Mouse (Mus musculus) gastrocnemius, postnatal 14 days (tissue): ENCODE measurements around the gene Cenpb. TPM values are rescaled to one million over a fixed set of nuclear protein-coding genes. Genes with fewer than 3 reads are reported as not detected.

Experiments used
- DNase-seq: peaks from one replicate; pipeline ENCODE4 v3.0.0; 2021; ENCODE audit warnings: mixed read lengths
- intact Hi-C: fragments of 180-260 bp; cut with DNase I; formaldehyde crosslinking; loops from one replicate; pipeline ENCODE4 v1.15.1; 2025; ENCODE audit warnings: low total_unique reads
- total RNA-seq, 2 experiments: library from RNA; stranded (reverse); gene quantifications; 2 replicates each; pipeline ENCODE4 v1.2.3; 2021

Cenpb gene
- total RNA-seq, 2 experiments from 2014 or later = 49.6 to 50.8 TPM

DNA sequence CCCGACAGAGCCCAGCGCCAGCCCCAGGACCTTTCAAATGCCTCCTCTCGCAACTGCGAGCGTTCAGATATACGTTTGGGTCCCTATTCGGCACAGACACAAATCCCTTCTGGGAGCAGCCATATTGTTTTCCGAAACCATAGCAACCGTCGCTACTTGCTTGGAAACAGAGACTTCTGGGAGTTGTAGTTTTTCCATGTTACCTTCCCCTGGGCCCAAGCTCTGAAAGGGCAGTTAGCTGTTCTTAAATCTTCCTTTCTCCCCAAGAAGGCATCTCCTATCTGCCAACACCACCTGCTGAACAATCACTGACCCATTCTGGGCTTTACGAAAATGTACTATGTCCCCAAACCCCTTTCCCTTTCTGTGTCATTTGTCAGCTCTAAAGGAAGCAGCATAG is 5.2 kb downstream of the Cenpb start:
- DNase-seq = peak; percentile 19
- intact Hi-C loops = loop anchor here (10.0 kb wide), 1 partner anchor 80 kb away; no protein-coding TSS in a partner anchor

DNA sequence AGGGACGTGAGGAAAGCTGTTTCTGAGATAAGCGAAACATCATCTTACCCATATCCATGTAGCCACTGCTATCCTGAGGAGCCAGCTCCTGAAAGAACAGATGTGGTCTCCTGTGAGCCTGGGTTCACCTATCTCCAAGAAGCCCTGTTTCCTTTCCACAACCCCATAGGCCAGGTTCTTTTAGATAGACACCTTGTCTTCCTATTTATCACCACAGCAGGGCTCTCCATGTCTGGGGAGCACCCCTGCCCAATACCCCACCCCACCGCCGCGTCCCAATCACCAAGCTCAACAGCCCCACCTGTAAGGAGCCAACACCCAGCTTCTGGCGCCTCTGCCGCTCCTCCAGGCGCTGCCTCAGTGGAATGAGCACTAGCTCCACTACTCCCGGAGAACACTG is 7.5 kb downstream of the Cenpb start:
- no peak for DNase-seq
- intact Hi-C loops = loop anchor here (10.0 kb wide), 1 partner anchor 82 kb away; no protein-coding TSS in a partner anchor

- intact Hi-C loops = loop anchor here (10.0 kb wide), 1 partner anchor 83 kb away; no protein-coding TSS in a partner anchor
- peak; percentile 73 for DNase-seq
Observed at GRCm38 (mm10) chr2:131171401-131172104, 8.3 kb downstream of the Cenpb start.

DNA sequence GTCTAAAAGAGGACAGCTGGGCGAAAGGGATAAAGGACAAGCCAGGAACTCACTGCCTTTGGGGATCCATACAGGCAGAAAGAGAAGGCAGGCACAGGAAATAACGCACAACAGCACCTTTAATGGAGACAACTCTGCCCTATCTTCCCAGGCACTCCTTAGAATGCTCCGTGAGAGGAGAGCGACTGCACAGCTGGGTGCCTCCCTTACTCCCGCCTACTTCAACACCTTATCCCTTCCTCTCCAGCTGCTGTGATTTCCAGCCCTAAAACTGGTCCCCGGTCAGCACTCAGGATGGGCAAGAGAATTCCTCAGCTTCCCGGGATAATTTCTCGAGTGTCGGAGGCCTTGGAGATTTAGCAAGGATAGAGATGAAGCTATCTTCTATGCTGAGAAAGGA is 8.9 kb downstream of the Cenpb start:
- intact Hi-C loops = loop anchor here (10.0 kb wide), 1 partner anchor 84 kb away; no protein-coding TSS in a partner anchor
- DNase-seq = no peak

- DNase-seq = no peak
- intact Hi-C loops = no loop called here
Observed at GRCm38 (mm10) chr2:131168914-131169313, 11.0 kb downstream of the Cenpb start.

GRCm38 (mm10) chr2:131167984-131168383 is 11.9 kb downstream of the Cenpb start:
- intact Hi-C loops = no loop called here

GRCm38 (mm10) chr2:131166172-131166571 is 13.7 kb downstream of the Cenpb start:
- intact Hi-C loops = no loop called here
- no peak for DNase-seq

More at GRCm38 (mm10) chr2:131167984-131168383, 11.9 kb downstream of the Cenpb start:
- DNase-seq = no peak

- no peak for DNase-seq
- intact Hi-C loops = no loop called here
Observed at GRCm38 (mm10) chr2:131163924-131164323, 15.9 kb downstream of the Cenpb start.

DNA sequence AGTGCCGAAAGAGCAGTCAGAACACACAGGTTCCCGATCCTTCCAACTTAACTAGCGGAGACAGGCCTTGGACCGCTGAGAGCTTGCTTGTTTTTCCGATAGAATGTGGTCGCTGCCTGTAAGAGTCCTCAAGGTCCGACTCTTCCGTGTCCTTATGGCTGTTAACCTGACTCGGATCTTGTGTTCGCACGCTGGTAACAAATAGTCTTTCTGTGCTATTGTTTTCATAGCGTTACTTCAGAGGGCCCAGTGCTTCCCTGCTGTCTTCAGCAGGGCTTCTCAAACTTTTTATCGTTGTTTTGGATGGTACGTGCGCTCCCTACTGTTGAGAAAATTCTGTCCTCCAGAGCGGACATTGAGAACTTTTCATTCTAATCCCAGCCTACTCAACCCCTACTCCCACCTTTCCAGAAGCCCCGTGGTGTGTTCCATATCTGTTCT is 19.2 kb downstream of the Cenpb start:
- intact Hi-C loops = no loop called here
- DNase-seq = no peak

GRCm38 (mm10) chr2:131159938-131160581 is 19.8 kb downstream of the Cenpb start, which contains the start of gene 1700037H04Rik:
1700037H04Rik (minus strand) TSS chr2:131160081.
- peak; percentile 96 for DNase-seq
- intact Hi-C loops = loop anchor here (5.0 kb wide), 1 partner anchor 68 kb away; no protein-coding TSS in a partner anchor

DNA sequence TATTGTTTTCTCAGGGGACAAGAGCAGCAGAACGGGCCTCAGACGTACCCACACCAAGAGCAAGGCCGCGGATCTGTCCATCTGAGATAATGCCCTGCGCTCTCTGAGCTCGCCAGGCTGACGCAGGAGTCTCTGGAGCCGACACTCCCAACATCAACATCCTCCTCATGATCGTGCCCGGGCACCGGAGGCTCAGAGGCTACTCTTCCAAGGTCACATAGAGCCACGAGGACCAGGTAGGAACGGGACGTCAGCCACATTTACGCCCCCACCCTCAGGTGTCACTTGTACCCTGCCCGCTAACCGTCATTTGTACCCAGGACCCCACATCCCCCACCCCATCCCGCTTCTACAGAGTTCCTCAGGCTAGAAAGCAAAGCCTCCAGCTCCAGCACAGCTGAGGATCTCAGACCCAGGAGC is 20.4 kb downstream of the Cenpb start:
- intact Hi-C loops = loop anchor here (5.0 kb wide), 1 partner anchor 67 kb away; no protein-coding TSS in a partner anchor
- no peak for DNase-seq

GRCm38 (mm10) chr2:131156987-131157386 is 22.9 kb downstream of the Cenpb start:
- intact Hi-C loops = loop anchor here (5.0 kb wide), 1 partner anchor 65 kb away; no protein-coding TSS in a partner anchor
- no peak for DNase-seq

DNA sequence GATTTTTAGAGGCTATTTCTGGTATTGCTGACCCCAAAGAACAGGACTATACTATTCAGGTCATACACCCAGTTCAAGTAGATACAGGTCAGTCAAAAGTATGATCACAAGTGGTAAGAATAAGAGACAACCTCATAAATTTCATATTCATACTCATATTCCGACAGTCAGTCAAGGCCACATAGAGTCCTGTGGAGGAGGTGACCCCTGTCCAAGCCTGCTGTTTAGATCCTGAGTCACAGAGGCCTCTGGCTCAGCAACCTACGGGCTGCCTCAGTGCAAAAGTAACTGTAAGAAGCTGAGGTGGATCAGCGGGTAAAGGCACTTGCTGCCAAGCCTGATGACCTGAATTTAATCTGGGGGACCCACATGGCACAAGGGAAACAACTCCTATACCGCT is 25.8 kb downstream of the Cenpb start:
- intact Hi-C loops = no loop called here
- DNase-seq = no peak

GRCm38 (mm10) chr2:131152166-131152730 is 27.6 kb downstream of the Cenpb start:
- no peak for DNase-seq
- intact Hi-C loops = no loop called here

DNA sequence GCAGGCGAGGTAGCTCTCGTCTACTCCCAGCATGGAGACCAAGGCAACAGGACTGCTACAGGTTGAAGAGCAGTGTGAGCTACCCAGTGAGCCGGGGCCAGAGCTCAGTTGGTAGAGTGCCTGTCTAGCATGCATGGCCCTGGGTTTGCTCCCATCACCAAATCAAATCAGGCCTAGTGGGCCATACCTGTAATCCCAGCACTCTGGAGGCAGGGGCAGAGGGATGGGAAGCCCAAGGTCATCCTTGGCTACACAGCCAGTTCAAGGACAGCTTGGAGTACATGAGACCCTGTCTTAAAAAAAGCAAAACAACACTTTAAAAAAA is 30.7 kb downstream of the Cenpb start:
- intact Hi-C loops = no loop called here
- DNase-seq = no peak

- intact Hi-C loops = no loop called here
- no peak for DNase-seq
Observed at GRCm38 (mm10) chr2:131148353-131149253, 31.3 kb downstream of the Cenpb start.

- intact Hi-C loops = no loop called here
- no peak for DNase-seq
Observed at GRCm38 (mm10) chr2:131147043-131147365, 32.9 kb downstream of the Cenpb start.

DNA sequence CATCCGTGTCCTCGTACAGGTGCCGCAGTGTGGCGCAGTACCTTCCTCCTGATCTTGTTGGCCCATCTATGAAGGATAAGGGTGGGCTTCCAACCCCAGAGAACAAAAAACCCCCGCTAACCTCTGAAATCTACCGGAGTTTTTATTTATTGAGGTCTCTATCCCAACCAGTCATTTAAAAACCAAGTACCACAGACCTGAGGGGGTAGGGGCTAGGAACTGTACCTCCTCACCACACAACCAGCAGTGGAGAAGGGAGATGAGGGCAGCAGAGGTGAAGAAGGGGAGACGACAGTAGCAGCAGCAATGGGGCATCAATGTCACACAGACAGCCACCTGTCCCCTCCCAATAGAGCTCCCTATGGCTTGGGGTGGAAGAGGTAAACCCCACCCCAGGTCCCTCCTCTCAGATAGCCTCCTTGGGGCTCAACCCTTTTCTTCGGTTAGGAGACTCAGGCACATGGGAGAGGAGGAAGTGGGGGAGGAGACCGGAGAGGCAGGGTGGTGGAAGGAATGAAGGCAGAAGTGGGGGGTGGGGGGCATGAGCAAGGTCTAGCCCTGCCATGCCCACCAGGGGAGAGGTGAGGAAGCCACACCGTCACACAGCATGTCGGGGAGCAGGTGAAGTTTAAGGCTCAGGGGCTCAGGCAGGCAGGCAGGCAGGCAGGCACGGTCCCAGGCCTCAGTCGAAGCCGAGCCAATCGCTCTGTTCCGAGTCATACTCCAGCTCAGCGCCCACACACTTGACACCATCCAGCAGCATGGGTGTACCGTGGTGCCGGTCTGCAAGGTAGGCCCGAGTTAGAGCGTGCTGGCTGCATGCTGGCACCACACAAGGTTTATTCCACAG is 33.4 kb downstream of the Cenpb start:
- intact Hi-C loops = no loop called here
- DNase-seq = no peak

DNA sequence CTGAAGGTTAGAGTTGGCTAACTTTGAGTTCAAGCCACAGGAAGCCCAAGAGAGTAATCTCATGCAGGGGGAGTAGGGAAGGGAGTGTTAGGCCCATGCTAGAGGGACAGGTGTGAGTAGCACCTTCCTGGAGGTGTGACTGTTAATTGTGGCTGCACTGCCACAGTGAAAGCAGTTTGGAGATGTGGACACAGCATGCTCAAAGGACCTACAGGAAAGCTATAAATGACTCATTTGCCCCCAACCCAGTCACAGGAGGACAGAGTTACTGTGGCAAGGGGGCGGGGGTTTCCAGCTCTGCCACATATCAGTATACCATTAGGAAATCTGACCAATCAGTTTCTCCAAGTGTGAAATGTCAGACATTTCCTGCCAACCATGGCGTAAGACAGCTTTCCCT is 34.3 kb downstream of the Cenpb start:
- intact Hi-C loops = no loop called here

More for the DNA sequence above, 34.3 kb downstream of the Cenpb start:
- DNase-seq = no peak
